Mouse (Mus musculus): Measurements from ENCODE around the gene 1700020A23Rik. TPM values are rescaled to one million over a fixed set of nuclear protein-coding genes. Genes with fewer than 3 reads are reported as not detected.

The 1700020A23Rik gene
- polyA plus RNA-seq, 1 experiment from 2014 or later: 0.28 TPM

DNA sequence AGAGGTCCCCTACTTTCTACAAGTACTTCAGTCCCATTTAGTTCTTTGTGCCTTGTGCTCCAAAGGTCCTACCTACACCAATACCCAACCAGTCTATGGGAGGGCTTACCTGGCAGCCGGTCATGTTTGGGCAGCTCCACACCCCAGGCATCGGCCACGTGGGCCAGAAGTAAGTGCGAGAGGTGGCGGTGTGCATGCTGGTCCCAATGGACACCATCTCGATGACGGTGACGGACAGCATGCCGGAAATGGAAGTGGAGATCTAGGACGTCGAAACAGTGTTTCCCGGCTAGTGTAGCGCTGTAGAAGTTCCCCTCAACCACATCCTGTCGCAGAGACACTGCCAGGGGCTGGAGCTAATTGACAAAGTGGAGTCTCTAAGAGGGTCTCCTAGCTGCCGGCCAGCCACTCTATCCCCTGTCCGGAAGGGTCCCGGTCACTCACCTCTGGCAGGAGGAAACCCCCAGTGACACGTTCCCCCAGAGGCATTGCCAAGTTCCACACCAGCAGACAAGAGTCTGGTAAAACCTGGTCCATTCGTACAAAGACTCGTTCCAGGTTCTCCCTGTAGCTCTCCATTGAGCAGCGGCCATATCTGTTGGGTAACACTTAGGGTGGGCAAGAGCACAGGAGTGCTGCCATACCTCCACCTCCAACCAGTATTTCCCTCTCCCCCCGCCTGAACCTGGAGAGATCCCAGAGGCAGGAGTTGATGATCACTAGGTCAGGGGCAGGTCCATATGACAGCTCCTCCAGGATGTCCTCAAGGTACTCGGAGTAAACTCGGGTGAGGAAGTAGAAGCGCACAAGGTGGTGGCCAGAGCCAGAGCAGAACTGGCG is 16.9 kb downstream of the 1700020A23Rik start:
- peaks cover 27% of the 10 kb centered on the region for H3K36me3 ChIP-seq
- WGBS: 92% methylated on average over 26 of the region's 26 CpGs
- no peaks in the 10 kb centered on the region for H3K27me3 ChIP-seq (ENCODE audit: insufficient read depth, poor library complexity, severe bottlenecking)
- no peaks in the 10 kb centered on the region for H3K9me3 ChIP-seq
- H3K4me1 ChIP-seq: peaks cover 25% of the 10 kb centered on the region
- H3K4me3 ChIP-seq: no peak overlapping the region
- DNase-seq (ENCODE audit: low spot score): no peak
- no peak overlapping the region for H3K27ac ChIP-seq

DNA sequence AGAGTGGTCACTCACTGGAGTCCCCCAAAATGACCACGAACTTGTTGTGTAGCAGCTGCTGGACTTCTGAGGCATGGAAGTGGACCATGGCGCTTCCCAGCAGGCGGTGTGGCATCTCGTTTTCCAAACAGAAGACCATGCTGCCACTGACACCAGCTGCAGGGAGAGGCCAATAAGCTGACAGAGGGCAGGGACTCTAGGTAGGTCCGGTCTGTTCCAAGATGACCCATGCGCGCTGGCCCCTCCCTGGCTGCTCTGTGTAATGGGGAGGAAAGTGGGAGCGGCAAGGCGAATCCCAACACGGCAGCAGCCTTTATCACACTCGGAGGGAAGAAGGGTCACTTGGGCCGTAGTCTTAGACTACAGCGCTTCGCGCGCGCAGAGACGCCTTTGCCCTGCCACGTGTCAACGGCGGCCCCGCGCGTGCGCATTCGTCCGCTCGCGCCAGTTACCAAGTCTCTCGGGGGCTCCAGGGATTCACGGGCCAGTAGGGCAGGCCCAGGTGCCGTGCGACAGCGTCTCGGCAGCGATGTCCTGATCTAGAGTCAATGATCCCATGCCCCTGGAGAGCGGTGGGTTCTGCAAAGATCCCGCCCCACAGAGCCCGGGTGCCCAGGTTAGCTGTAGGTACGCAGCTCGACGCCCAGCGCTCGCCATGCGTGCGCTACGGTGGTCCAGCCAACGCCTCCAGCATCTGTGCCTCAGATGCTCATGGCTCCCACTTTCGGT is 18.5 kb downstream of the 1700020A23Rik start:
- DNase-seq (ENCODE audit: low spot score): peak; percentile 87
- Histone ChIP-seq H3K27ac (peak overlapping the region; percentile 97), H3K27me3 (ENCODE audit: insufficient read depth, poor library complexity, severe bottlenecking) (no peaks in the 10 kb centered on the region), H3K36me3 (peaks cover 28% of the 10 kb centered on the region), H3K9me3 (no peaks in the 10 kb centered on the region), H3K4me1 (peaks cover 25% of the 10 kb centered on the region), H3K4me3 (peak overlapping the region; percentile 89)
- 14% methylated on average over 49 of the region's 49 CpGs for WGBS

DNA sequence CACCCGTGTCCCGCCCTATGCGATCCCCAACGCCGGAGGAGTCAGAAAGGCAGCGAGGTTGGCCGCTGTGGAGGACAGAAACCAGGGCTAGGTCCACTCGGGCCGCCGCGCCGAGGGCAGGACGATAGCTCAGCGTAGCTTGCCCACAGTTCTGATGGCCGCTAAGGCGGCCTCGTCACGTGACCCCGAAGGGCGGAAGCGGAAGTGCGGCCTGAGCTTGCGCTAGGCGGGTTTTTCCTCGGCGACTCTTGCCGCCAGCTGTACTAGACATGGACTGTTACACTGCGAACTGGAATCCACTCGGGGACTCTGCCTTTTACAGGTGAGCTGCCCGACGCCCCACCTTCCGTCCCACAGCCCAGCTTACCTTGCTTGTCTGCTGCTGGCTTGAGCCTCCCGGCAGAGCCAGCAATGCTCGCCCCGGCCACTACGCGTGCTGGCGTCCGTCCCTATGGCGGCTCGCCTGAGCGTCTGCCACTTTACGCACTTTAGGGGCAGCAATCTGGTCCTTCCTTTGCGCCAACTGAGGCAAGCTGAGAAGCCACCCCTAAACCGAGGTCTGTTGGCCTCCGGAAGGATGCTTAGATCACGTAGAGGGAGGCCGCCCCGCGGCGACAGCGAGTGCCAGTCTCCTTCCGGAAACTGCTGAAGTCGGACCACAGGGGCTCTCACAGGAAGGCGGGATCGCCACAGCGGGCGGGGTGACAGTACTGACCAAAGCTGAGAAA is 19.2 kb downstream of the 1700020A23Rik start, which contains the start of the genes Vps16 and Pced1a:
TSS of gene Vps16 (plus strand) at position 214 of the 728 bp plus-strand sequence.
TSS of gene Pced1a (minus strand) at position 576 of the 728 bp plus-strand sequence.
- Histone ChIP-seq H3K4me1 (peaks cover 25% of the 10 kb centered on the region), H3K9me3 (no peaks in the 10 kb centered on the region), H3K27ac (peak within 1 kb of the TSS; percentile 97), H3K4me3 (peak within 1 kb of the TSS; percentile 89), H3K27me3 (ENCODE audit: insufficient read depth, poor library complexity, severe bottlenecking) (no peaks in the 10 kb centered on the region), H3K36me3 (peaks cover 22% of the 10 kb centered on the region)
- peak; percentile 96 for DNase-seq (ENCODE audit: low spot score)
- WGBS: under 1% methylated on average over 58 of the region's 58 CpGs

DNA sequence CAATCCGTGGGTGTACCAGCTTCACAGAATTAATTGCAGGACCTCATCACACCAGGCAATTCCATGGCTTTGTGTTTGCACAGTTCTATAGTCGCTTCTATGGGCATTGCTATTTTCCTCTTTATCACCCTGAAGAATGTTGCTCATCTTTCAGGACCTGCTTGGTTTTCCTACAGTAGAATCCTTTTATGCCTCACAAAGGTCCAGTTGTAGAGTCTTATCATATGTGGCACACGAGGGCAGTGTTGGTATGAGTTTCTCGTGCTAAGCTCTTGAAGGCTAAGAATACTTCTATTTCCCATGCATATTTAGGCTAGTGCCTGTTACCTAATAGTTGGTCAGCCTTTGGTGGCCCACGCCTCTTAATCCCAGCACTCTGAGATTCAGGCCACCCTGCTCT is 20.1 kb downstream of the 1700020A23Rik start:
- H3K36me3 ChIP-seq: peaks cover 16% of the 10 kb centered on the region
- no peak for DNase-seq (ENCODE audit: low spot score)
- 36% methylated on average over 5 of the region's 5 CpGs for WGBS
- H3K27me3 ChIP-seq (ENCODE audit: insufficient read depth, poor library complexity, severe bottlenecking): no peaks in the 10 kb centered on the region
- peak overlapping the region; percentile 97 for H3K27ac ChIP-seq
- peaks cover 25% of the 10 kb centered on the region for H3K4me1 ChIP-seq
- H3K4me3 ChIP-seq: peak overlapping the region; percentile 89
- no peaks in the 10 kb centered on the region for H3K9me3 ChIP-seq

DNA sequence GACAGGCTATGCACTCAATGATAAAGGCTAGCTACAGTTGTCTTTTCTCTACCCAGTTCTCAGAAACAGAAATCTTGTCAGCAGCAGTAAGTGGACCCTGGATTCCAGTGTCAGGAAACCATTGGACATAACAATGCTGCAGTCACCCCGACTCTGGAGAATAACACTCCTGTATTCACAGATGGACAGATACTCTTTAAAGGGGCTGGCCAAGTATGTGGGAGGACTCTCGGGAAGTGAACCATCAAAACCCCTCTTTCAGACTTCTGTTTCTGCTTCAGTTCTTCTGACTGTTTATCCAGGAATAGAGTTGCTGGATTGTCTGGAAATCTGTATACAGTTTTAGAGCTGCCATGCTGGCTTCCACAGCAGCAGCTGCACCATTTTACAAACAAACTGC is 24.8 kb downstream of the 1700020A23Rik start:
- Histone ChIP-seq H3K27me3 (ENCODE audit: insufficient read depth, poor library complexity, severe bottlenecking) (no peaks in the 10 kb centered on the region), H3K9me3 (no peaks in the 10 kb centered on the region), H3K36me3 (peaks cover 8% of the 10 kb centered on the region), H3K4me1 (peaks cover 8% of the 10 kb centered on the region), H3K4me3 (no peak overlapping the region), H3K27ac (no peak overlapping the region)
- WGBS: 60% methylated on average over 2 of the region's 2 CpGs
- DNase-seq (ENCODE audit: low spot score): no peak

DNA sequence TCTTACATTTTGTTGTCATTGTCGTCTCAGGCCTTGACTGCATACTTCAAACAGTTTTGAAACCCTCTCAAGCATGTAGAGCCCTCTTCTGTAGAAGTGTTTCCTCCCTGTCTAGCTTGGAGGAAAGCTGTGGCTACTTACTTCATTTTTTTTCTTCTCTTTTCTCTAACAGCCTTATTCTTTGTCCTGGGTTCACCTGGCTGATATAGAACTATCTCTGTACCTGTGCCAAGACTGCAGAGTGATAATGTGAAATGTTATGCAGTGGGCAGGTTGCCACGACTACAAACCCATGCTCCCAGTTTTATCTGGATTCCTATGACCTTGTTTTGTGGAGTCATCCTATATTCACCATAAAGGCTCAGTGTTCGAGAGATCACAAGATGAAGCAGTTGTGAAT is 25.4 kb downstream of the 1700020A23Rik start:
- Histone ChIP-seq H3K4me3 (no peak overlapping the region), H3K9me3 (no peaks in the 10 kb centered on the region), H3K27ac (no peak overlapping the region), H3K27me3 (ENCODE audit: insufficient read depth, poor library complexity, severe bottlenecking) (no peaks in the 10 kb centered on the region), H3K4me1 (peaks cover 1% of the 10 kb centered on the region), H3K36me3 (peaks cover 8% of the 10 kb centered on the region)
- DNase-seq (ENCODE audit: low spot score): no peak
- WGBS: 86% methylated on average over 3 of the region's 3 CpGs

DNA sequence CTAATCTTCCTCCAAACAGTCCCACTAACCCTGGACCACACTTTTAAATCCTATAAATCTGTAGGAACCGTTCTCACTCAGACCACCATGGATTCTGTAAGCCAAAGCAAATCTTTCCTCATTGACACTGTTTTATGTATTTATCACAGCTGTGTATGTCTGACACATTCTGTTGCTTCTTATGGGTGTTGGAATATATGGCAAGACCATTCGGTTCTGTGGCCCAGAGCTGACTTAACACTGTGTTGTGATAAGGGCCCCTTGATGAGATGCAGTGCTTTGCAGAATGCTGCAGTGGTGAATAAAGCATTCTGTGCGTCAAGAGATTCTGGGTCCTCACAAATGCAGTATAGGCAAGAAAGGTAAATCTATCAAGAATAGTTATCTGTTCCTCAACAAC is 27.1 kb downstream of the 1700020A23Rik start:
- Histone ChIP-seq H3K36me3 (peaks cover 10% of the 10 kb centered on the region), H3K4me1 (no peaks in the 10 kb centered on the region; the same call in 1 of the 2 replicates), H3K27ac (no peak overlapping the region), H3K9me3 (no peaks in the 10 kb centered on the region), H3K4me3 (no peak overlapping the region), H3K27me3 (ENCODE audit: insufficient read depth, poor library complexity, severe bottlenecking) (no peaks in the 10 kb centered on the region)
- no peak for DNase-seq (ENCODE audit: low spot score)
- 71% methylated on average over 3 of the region's 3 CpGs for WGBS

DNA sequence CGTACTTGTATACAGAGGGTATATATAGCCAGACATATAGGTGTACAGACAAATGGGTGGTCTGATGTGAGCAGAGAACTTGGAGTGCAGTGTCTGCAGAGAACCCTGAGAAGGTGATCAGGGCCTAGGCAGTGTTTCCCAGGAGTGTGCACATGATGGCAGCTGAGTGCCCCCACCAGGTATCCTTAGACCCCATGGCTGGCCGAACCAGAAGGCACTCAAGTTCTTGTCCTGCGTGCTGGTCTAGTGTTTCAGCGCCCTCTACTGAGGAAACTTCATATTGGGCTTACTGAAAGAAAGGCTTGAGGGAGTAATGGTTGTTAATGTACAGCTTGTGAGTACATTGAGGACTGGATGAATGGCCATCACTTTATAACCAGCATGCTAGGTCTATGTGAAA is 28.1 kb downstream of the 1700020A23Rik start:
- no peak for DNase-seq (ENCODE audit: low spot score)
- 25% methylated on average over 4 of the region's 4 CpGs for WGBS
- H3K27me3 ChIP-seq (ENCODE audit: insufficient read depth, poor library complexity, severe bottlenecking): no peaks in the 10 kb centered on the region
- H3K36me3 ChIP-seq: peaks cover 17% of the 10 kb centered on the region
- H3K4me3 ChIP-seq: no peak overlapping the region
- no peak overlapping the region for H3K27ac ChIP-seq
- H3K9me3 ChIP-seq: no peaks in the 10 kb centered on the region
- H3K4me1 ChIP-seq: no peaks in the 10 kb centered on the region; the same call in 1 of the 2 replicates

DNA sequence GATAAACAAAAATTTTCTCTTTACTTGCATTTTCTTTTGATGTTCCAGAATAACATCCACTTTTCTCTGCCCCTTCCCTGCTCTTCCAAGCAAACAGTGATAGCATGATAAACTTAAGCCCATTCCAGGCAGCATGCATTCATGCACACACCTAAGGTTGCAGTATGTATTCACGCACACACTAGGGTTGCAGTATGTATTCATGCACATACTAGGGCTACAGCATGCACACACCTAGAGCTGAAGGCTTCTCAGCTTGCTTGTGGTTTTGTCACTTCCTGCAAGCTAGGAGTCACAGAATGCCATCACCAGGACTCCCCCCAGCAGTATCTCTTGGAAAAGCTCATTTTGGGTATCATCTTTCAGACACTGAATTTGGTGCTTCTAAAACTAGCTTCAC is 31.7 kb downstream of the 1700020A23Rik start:
- Histone ChIP-seq H3K27me3 (ENCODE audit: insufficient read depth, poor library complexity, severe bottlenecking) (no peaks in the 10 kb centered on the region), H3K4me3 (no peak overlapping the region), H3K9me3 (no peaks in the 10 kb centered on the region), H3K27ac (no peak overlapping the region), H3K4me1 (no peaks in the 10 kb centered on the region), H3K36me3 (peaks cover 51% of the 10 kb centered on the region)
- 92% methylated on average over 1 of the region's 1 CpGs for WGBS
- DNase-seq (ENCODE audit: low spot score): no peak

DNA sequence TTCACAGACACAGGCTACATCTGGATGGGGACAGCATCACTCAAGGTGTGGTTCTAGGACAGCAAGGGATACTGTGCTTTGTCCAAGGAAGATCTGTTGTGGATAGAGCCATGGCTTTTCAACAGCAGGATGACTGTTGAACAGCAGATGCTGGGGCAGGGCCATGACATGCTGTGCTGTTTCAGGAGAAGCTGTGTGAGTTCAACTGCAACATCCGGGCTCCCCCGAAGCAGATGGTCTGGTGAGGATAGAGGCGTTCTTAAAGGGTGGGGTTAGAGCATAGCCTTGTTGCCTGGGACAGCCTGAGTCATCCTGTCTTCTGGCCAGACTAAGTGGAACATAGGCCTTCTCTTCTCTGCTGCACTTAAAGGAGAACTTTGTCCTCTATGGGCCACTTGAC is 33.8 kb downstream of the 1700020A23Rik start:
- H3K27ac ChIP-seq: no peak overlapping the region
- H3K27me3 ChIP-seq (ENCODE audit: insufficient read depth, poor library complexity, severe bottlenecking): no peaks in the 10 kb centered on the region
- no peak for DNase-seq (ENCODE audit: low spot score)
- H3K4me1 ChIP-seq: no peaks in the 10 kb centered on the region
- H3K4me3 ChIP-seq: no peak overlapping the region
- peaks cover 69% of the 10 kb centered on the region for H3K36me3 ChIP-seq
- 94% methylated on average over 3 of the region's 3 CpGs for WGBS
- no peaks in the 10 kb centered on the region for H3K9me3 ChIP-seq

DNA sequence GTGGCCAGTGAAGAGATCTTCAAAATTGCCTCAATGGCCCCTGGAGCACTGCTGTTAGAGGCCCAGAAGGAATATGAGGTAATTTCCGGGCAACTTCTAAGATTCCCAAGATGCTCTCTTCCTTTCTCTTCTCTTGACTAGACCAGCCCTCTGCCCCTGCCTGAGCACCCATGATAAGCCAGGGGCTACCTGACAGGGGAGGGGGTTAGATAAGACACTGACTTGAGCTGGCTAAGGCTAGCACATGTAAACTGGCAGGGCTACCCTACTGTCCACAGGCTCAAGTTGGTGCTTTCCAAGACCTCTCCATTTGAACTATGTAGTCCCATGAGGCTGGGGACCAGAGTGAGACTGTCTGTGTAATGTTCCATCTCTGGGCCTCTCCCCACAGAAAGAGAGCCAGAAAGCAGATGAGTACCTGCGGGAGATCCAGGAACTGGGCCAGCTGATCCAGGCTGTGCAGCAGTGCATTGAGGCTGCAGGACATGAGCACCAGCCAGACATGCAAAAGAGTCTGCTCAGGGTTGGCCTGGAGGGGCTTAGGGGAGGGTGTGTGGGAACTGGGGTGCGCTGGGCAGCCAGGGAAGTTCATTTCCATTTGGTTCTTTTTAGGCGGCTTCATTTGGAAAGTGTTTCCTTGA is 34.9 kb downstream of the 1700020A23Rik start:
- WGBS: 89% methylated on average over 4 of the region's 4 CpGs
- Histone ChIP-seq H3K36me3 (peaks cover 76% of the 10 kb centered on the region), H3K4me3 (no peak overlapping the region), H3K27me3 (ENCODE audit: insufficient read depth, poor library complexity, severe bottlenecking) (no peaks in the 10 kb centered on the region), H3K9me3 (no peaks in the 10 kb centered on the region), H3K27ac (no peak overlapping the region), H3K4me1 (no peaks in the 10 kb centered on the region)
- no peak for DNase-seq (ENCODE audit: low spot score)

DNA sequence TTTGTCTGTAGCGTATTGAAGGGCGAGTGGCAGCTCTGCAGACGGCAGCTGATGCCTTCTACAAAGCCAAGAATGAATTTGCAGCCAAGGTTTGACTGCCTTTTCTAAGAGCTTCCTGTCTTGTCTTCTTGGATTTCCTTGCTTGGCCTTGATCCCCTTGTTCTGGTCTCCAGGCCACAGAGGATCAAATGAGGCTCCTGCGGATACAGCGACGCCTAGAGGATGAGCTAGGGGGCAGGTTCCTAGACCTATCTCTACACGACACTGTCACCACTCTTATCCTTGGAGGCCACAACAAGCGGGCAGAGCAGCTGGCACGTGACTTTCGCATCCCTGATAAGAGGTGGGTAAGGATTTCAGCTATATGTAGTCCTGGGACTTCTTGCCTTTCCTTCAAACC is 37.1 kb downstream of the 1700020A23Rik start:
- Histone ChIP-seq H3K9me3 (no peaks in the 10 kb centered on the region), H3K4me1 (no peaks in the 10 kb centered on the region), H3K27me3 (ENCODE audit: insufficient read depth, poor library complexity, severe bottlenecking) (no peaks in the 10 kb centered on the region), H3K4me3 (no peak overlapping the region), H3K36me3 (peaks cover 75% of the 10 kb centered on the region), H3K27ac (no peak overlapping the region)
- DNase-seq (ENCODE audit: low spot score): no peak
- 80% methylated on average over 10 of the region's 10 CpGs for WGBS
